Mouse (Mus musculus) CH12.LX (cell line): ENCODE data around the gene Hspa1a. TPM values are rescaled to one million over a fixed set of nuclear protein-coding genes. Genes with fewer than 3 reads are reported as not detected.
"Not testable (repeated sequence)": the region's sequence is repeated elsewhere in the genome, so short reads cannot be mapped to it uniquely, and the experiment has no call there.

Experiments
- DNase-seq: peaks from one replicate; pipeline ENCODE4 v3.0.0-alpha.2; 2013; ENCODE audit errors: extremely low read depth
- H3K27ac ChIP-seq: 2 replicates; pipeline ENCODE4 v1.5.1; 2012; ENCODE audit warnings: low read depth, mild to moderate bottlenecking, control low read depth, moderate library complexity; ENCODE audit not compliant: insufficient read depth
- H3K27me3 ChIP-seq: replicated peaks from 2 replicates; pipeline ENCODE3; 2012; ENCODE audit warnings: inconsistent platforms
- H3K36me3 ChIP-seq, 2 experiments: replicated peaks in 1 of 2; 2 replicates each; pipeline versions ENCODE3 to v1.6.1; 2012; ENCODE audit warnings: inconsistent platforms in 1 of 2, low read length in 1 of 2, mild to moderate bottlenecking in 1 of 2, mixed read lengths in 1 of 2, moderate library complexity in 1 of 2; ENCODE audit not compliant: control insufficient read depth in 1 of 2, insufficient read depth in 1 of 2
- H3K4me1 ChIP-seq, 2 experiments: 2 replicates each; pipeline ENCODE4 v1.6.1; 2012; ENCODE audit warnings: inconsistent platforms in 1 of 2, moderate library complexity in 1 of 2; ENCODE audit not compliant: insufficient read depth in 2 of 2, control insufficient read depth in 1 of 2
- H3K4me2 ChIP-seq: 2 replicates; pipeline ENCODE4 v1.6.1; 2012; ENCODE audit warnings: low read depth, mild to moderate bottlenecking, control low read depth; ENCODE audit not compliant: poor library complexity, insufficient read depth, severe bottlenecking
- H3K4me3 ChIP-seq, 3 experiments: fragments of 150-350 bp in 1 of 3; sonication (generic) in 1 of 3; replicated peaks in 1 of 3; 2 replicates each; pipeline versions ENCODE3 to v1.5.1; 2011 to 2012; ENCODE audit warnings: low read depth in 2 of 3, low read length in 2 of 3, mild to moderate bottlenecking in 2 of 3, moderate library complexity in 2 of 3, control low read depth in 1 of 3, improper control_type of control experiment in 1 of 3, inconsistent platforms in 1 of 3, mixed read lengths in 1 of 3; ENCODE audit not compliant: poor library complexity in 1 of 3
- H3K79me2 ChIP-seq: replicated peaks from 2 replicates; pipeline ENCODE4 v1.6.1; 2012; ENCODE audit warnings: mild to moderate bottlenecking, moderate library complexity; ENCODE audit not compliant: control insufficient read depth, poor library complexity, insufficient read depth, severe bottlenecking; ENCODE audit errors: extremely low read depth
- H3K9ac ChIP-seq: 2 replicates; pipeline ENCODE4 v1.6.1; 2012; ENCODE audit warnings: low read depth, mild to moderate bottlenecking, control low read depth, moderate library complexity; ENCODE audit not compliant: insufficient read depth
- H3K9me3 ChIP-seq: replicated peaks from 2 replicates; pipeline ENCODE3; 2012; ENCODE audit warnings: low read length, inconsistent platforms, mixed read lengths
- BHLHE40 ChIP-seq: IDR thresholded peaks from 2 replicates; pipeline ENCODE4 v1.6.1; 2011; ENCODE audit warnings: mild to moderate bottlenecking, low read depth, low read length, improper control_type of control experiment
- CHD1 ChIP-seq: IDR thresholded peaks from 2 replicates; pipeline ENCODE4 v1.6.1; 2012; ENCODE audit warnings: low read depth, low read length, improper control_type of control experiment, inconsistent platforms
- CHD2 ChIP-seq: IDR thresholded peaks from 2 replicates; pipeline ENCODE4 v1.6.1; 2011; ENCODE audit warnings: low read length, improper control_type of control experiment
- CTCF ChIP-seq, 2 experiments: IDR thresholded peaks in 1 of 2; conservative IDR thresholded peaks in 1 of 2; 2 replicates each; pipeline ENCODE4 v1.5.1; 2011 to 2012; ENCODE audit warnings: low read depth in 2 of 2, low read length in 2 of 2, improper control_type of control experiment in 1 of 2, inconsistent platforms in 1 of 2, mild to moderate bottlenecking in 1 of 2, moderate library complexity in 1 of 2
- E2F4 ChIP-seq: IDR thresholded peaks from 2 replicates; pipeline ENCODE4 v1.6.1; 2011; ENCODE audit warnings: low read depth, low read length, improper control_type of control experiment; ENCODE audit not compliant: insufficient replicate concordance
- EP300 ChIP-seq: IDR thresholded peaks from 2 replicates; pipeline ENCODE4 v1.6.1; 2011; ENCODE audit warnings: low read length, improper control_type of control experiment
- ETS1 ChIP-seq: conservative IDR thresholded peaks from 2 replicates; pipeline ENCODE4 v1.6.1; 2012; ENCODE audit warnings: low read depth, mild to moderate bottlenecking, inconsistent platforms, low read length, improper control_type of control experiment, moderate library complexity
- HCFC1 ChIP-seq: IDR thresholded peaks from 2 replicates; pipeline ENCODE4 v1.6.1; 2012; ENCODE audit warnings: low read depth, mild to moderate bottlenecking, inconsistent platforms, low read length, improper control_type of control experiment
- IRF4 ChIP-seq: IDR thresholded peaks from 2 replicates; pipeline ENCODE4 v1.6.1; 2014; ENCODE audit warnings: low read depth, mild to moderate bottlenecking, inconsistent platforms, low read length, improper control_type of control experiment
- JUND ChIP-seq: conservative IDR thresholded peaks from 2 replicates; pipeline ENCODE4 v1.6.1; 2011; ENCODE audit warnings: low read depth, low read length, improper control_type of control experiment
- MAX ChIP-seq: IDR thresholded peaks from 2 replicates; pipeline ENCODE4 v1.6.1; 2011; ENCODE audit warnings: low read length, improper control_type of control experiment
- MEF2A ChIP-seq: IDR thresholded peaks from 2 replicates; pipeline ENCODE4 v1.6.1; 2014; ENCODE audit warnings: low read depth, mild to moderate bottlenecking, inconsistent platforms, low read length, improper control_type of control experiment, borderline replicate concordance
- NELFE ChIP-seq: IDR thresholded peaks from 2 replicates; pipeline ENCODE4 v1.6.1; 2011; ENCODE audit warnings: low read depth, low read length, improper control_type of control experiment
- PAX5 ChIP-seq: IDR thresholded peaks from 2 replicates; pipeline ENCODE4 v1.6.1; 2012; ENCODE audit warnings: low read length, inconsistent platforms, mixed read lengths
- POLR2A ChIP-seq: IDR thresholded peaks from 2 replicates; pipeline ENCODE4 v1.6.1; 2011; ENCODE audit warnings: low read depth, mild to moderate bottlenecking, improper control_type of control experiment, low read length
- POLR2AphosphoS2 ChIP-seq: IDR thresholded peaks from 2 replicates; pipeline ENCODE4 v1.6.1; 2011; ENCODE audit warnings: low read depth, low read length, improper control_type of control experiment
- SIN3A ChIP-seq: IDR thresholded peaks from 2 replicates; pipeline ENCODE4 v1.6.1; 2012; ENCODE audit warnings: low read length, improper control_type of control experiment, inconsistent platforms
- SMC3 ChIP-seq: IDR thresholded peaks from 2 replicates; pipeline ENCODE4 v1.6.1; 2011; ENCODE audit warnings: low read depth, low read length, improper control_type of control experiment
- TBP ChIP-seq: conservative IDR thresholded peaks from 2 replicates; pipeline ENCODE4 v1.6.1; 2011; ENCODE audit warnings: low read depth, low read length, improper control_type of control experiment
- TCF12 ChIP-seq: IDR thresholded peaks from 2 replicates; pipeline ENCODE4 v1.6.1; 2014; ENCODE audit warnings: low read depth, mild to moderate bottlenecking, inconsistent platforms, low read length, improper control_type of control experiment
- USF2 ChIP-seq: conservative IDR thresholded peaks from 2 replicates; pipeline ENCODE4 v1.6.1; 2011; ENCODE audit warnings: low read depth, low read length, improper control_type of control experiment
- ZC3H11A ChIP-seq: IDR thresholded peaks from 2 replicates; pipeline ENCODE4 v1.6.1; 2012; ENCODE audit warnings: low read depth, mild to moderate bottlenecking, inconsistent platforms, low read length, improper control_type of control experiment
- ZKSCAN1 ChIP-seq: IDR thresholded peaks from 2 replicates; pipeline ENCODE4 v1.6.1; 2012; ENCODE audit warnings: low read depth, inconsistent platforms, low read length, improper control_type of control experiment, borderline replicate concordance
- ZNF384 ChIP-seq: IDR thresholded peaks from 2 replicates; pipeline ENCODE4 v1.6.1; 2012; ENCODE audit warnings: low read depth, low read length, improper control_type of control experiment, inconsistent platforms
- dilution Hi-C: fragments of 300-500 bp; cut with MboI; formaldehyde crosslinking; loops from 2 replicates; pipeline ENCODE4 v1.14.3; 2020; ENCODE audit warnings: low sequenced_read_pairs; ENCODE audit not compliant: extremely low pct_unique_long_range_greater_than_20kb, extremely low pct_ligation_motif_present
- in situ Hi-C: fragments of 300-500 bp; cut with MboI; formaldehyde crosslinking; loops from 3 replicates; pipeline ENCODE4 v1.14.3; 2019; ENCODE audit warnings: low sequenced_read_pairs, low pct_ligation_motif_present, low pct_unique_long_range_greater_than_20kb, mixed read lengths
- polyA plus RNA-seq: library from polyadenylated mRNA; unstranded; fragments of >175 nt; gene quantifications from 2 replicates; pipeline ENCODE4 v1.2.1, GENCODE M21; 2012; ENCODE audit warnings: low read depth; ENCODE audit not compliant: insufficient read length
- total RNA-seq, 2 experiments: library from RNA; depleted of rRNA; stranded (reverse); fragments of 300-350 nt in 1 of 2; fragments of >200 nt in 1 of 2; gene quantifications; 2 replicates each; pipeline ENCODE4 v1.2.3; 2012 to 2014

Gene Hspa1a
- total and polyA plus RNA-seq, 3 experiments: not detected

GRCm38 (mm10) chr17:35007387-35007991 is 35.5 kb upstream of the Hspa1a start:
- H3K36me3 ChIP-seq: peaks cover 67 to 81% of the 10 kb centered on the region in 2 experiments
- dilution Hi-C loops: no loop called here
- H3K9ac ChIP-seq: no peak overlapping the region
- no peak overlapping the region for H3K4me3 ChIP-seq
- H3K4me1 ChIP-seq: peaks cover 5 to 30% of the 10 kb centered on the region in 2 experiments; a peak in 3 of 4 replicates
- H3K9me3 ChIP-seq: no peaks in the 10 kb centered on the region
- H3K79me2 ChIP-seq: peaks cover 37% of the 10 kb centered on the region
- in situ Hi-C loops: no loop called here
- no peak overlapping the region for H3K4me2 ChIP-seq
- TF ChIP-seq ZKSCAN1: no peak
- no peak for TF ChIP-seq NELFE
- no peak for TF ChIP-seq MEF2A
- no peak for TF ChIP-seq USF2
- no peak for TF ChIP-seq SIN3A
- peak in 1 of 2 experiments; percentile 22; a peak in 1 of 4 replicates for TF ChIP-seq CTCF (conservative IDR thresholded peaks at IDR 0.05 in 1 of 2, IDR thresholded peaks at IDR 0.05 in 1 of 2; ENCODE audit: low read depth in 2 of 2, low read length in 2 of 2)
- no peak for TF ChIP-seq MAX
- TF ChIP-seq E2F4: no peak
- no peak overlapping the region for H3K27ac ChIP-seq
- no peaks in the 10 kb centered on the region for H3K27me3 ChIP-seq
- peak; percentile 62 for DNase-seq

DNA sequence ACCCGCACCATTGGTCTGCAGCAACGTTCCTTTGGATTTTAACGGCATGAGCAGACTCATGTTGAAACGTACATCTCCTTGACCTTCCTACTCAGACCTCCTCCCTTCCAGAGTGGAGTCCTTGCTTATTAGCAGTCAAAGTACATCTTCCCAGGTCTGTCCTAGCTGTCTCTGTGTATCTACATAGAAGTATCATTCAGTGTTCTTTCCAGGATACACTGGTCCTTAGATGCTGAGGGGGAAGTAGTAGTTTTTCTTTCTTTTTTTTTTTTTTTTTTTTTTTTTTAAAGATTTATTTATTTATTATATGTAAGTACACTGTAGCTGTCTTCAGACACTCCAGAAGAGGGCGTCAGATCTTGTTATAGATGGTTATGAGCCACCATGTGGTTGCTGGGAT is 33.9 kb upstream of the Hspa1a start:
- H3K9me3 ChIP-seq, H3K27me3 ChIP-seq, DNase-seq, dilution Hi-C loops, in situ Hi-C loops, H3K9ac ChIP-seq: not testable (repeated sequence)
- Histone ChIP-seq H3K79me2 (peaks cover 41% of the 10 kb centered on the region), H3K27ac (peak overlapping the region; percentile 39), H3K4me2 (peak overlapping the region; percentile 7; the same call in 1 of the 2 replicates), H3K4me3 (peak overlapping the region in 2 of 3 experiments; percentile 13 to 84), H3K4me1 (peaks cover 5 to 30% of the 10 kb centered on the region in 2 experiments; a peak in 3 of 4 replicates), H3K36me3 (peaks cover 51 to 68% of the 10 kb centered on the region in 2 experiments)

DNA sequence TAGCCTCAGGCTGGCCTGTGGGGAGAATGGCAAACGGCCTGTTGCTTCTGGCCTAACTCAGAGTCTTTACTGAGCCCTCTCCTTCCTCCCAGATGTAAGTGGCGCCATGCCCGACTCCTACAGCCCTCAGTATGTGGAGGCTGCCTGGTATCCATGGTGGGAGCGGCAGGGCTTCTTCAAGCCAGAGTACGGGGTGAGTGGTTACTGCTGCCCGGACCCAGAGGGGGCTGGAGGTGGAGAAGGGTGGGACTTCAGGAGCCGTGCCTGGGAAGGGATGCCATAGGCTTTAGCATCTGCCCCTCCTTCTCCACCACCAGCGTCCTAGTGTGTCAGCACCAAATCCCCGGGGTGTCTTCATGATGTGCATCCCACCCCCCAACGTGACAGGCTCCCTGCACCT is 33.2 kb upstream of the Hspa1a start:
- dilution Hi-C loops (no loop called here), in situ Hi-C loops (no loop called here)
- H3K36me3 ChIP-seq: peaks cover 43 to 60% of the 10 kb centered on the region in 2 experiments
- peak overlapping the region; percentile 88; the same call in 1 of the 2 replicates for H3K4me2 ChIP-seq
- H3K27me3 ChIP-seq: no peaks in the 10 kb centered on the region
- peaks cover 41% of the 10 kb centered on the region for H3K79me2 ChIP-seq
- H3K9me3 ChIP-seq: no peaks in the 10 kb centered on the region
- peak overlapping the region; percentile 100; the same call in 1 of the 2 replicates for H3K9ac ChIP-seq
- H3K4me1 ChIP-seq: peaks cover 5 to 30% of the 10 kb centered on the region in 2 experiments; a peak in 3 of 4 replicates
- no peak for DNase-seq
- no peak for TF ChIP-seq POLR2AphosphoS2
- TF ChIP-seq CHD2: no peak
- TF ChIP-seq PAX5: no peak
- TF ChIP-seq ZNF384: no peak
- TF ChIP-seq IRF4: no peak
- TF ChIP-seq CHD1: no peak
- no peak for TF ChIP-seq HCFC1
- no peak for TF ChIP-seq ETS1
- no peak for TF ChIP-seq POLR2A
- TF ChIP-seq EP300: no peak
- TF ChIP-seq SMC3: no peak
- TF ChIP-seq BHLHE40: no peak
- TF ChIP-seq USF2: no peak
- TF ChIP-seq ZKSCAN1: no peak
- no peak for TF ChIP-seq NELFE
- no peak for TF ChIP-seq JUND
- TF ChIP-seq TCF12: no peak
- TF ChIP-seq TBP: no peak
- TF ChIP-seq E2F4: no peak
- TF ChIP-seq ZC3H11A: no peak
- TF ChIP-seq, all 38 proteins: peak for 0
- peak overlapping the region; percentile 13 to 84 (median 45) for H3K4me3 ChIP-seq
- peak overlapping the region; percentile 39 for H3K27ac ChIP-seq
